Mouse (Mus musculus) G1E (cell line): Measurements from ENCODE around the gene Gucy2e. TPM values are rescaled to one million over a fixed set of nuclear protein-coding genes. Genes with fewer than 3 reads are reported as not detected.

ENCODE experiments used
- ATAC-seq: 2 replicates; pipeline ENCODE4 v1.8.0; 2016; ENCODE audit warnings: mild to moderate bottlenecking; ENCODE audit not compliant: insufficient number of reproducible peaks, poor library complexity, low FRiP score, severe bottlenecking; ENCODE audit errors: extremely low read depth
- DNase-seq: peaks from one replicate; pipeline ENCODE4 v3.0.0; 2012; ENCODE audit warnings: low spot score
- H3K27me3 ChIP-seq: 2 replicates; pipeline ENCODE4 v1.6.1; 2012; ENCODE audit warnings: mild to moderate bottlenecking, low read length, inconsistent platforms; ENCODE audit not compliant: insufficient read depth
- H3K36me3 ChIP-seq: replicated peaks from 2 replicates; pipeline ENCODE3; 2012; ENCODE audit warnings: mild to moderate bottlenecking, inconsistent platforms
- H3K4me1 ChIP-seq: 2 replicates; pipeline ENCODE4 v1.6.1; 2012; ENCODE audit warnings: low read depth, low read length, inconsistent platforms, mixed read lengths; ENCODE audit not compliant: insufficient read depth
- H3K4me3 ChIP-seq: 2 replicates; pipeline ENCODE4 v1.5.1; 2012; ENCODE audit warnings: low read depth, mild to moderate bottlenecking, inconsistent platforms, low read length, moderate library complexity, mixed read lengths
- H3K9me3 ChIP-seq: replicated peaks from 2 replicates; pipeline ENCODE4 v1.6.1; 2012; ENCODE audit warnings: inconsistent platforms
- CTCF ChIP-seq: IDR thresholded peaks from 2 replicates; pipeline ENCODE4 v1.5.1; 2012; ENCODE audit warnings: low read depth, low read length, inconsistent platforms, mixed read lengths
- GATA1 ChIP-seq: IDR thresholded peaks from 2 replicates; pipeline ENCODE4 v1.6.1; 2012; ENCODE audit warnings: borderline replicate concordance, low read length, inconsistent platforms, mixed read lengths
- GATA2 ChIP-seq: IDR thresholded peaks from 2 replicates; pipeline ENCODE4 v1.6.1; 2012; ENCODE audit warnings: low read depth, low read length, inconsistent platforms, borderline replicate concordance
- POLR2AphosphoS5 ChIP-seq: IDR thresholded peaks from 2 replicates; pipeline ENCODE4 v1.6.1; 2012; ENCODE audit warnings: low read depth, low read length, inconsistent platforms; ENCODE audit not compliant: insufficient replicate concordance
- TAL1 ChIP-seq: conservative IDR thresholded peaks from 2 replicates; pipeline ENCODE4 v1.6.1; 2012; ENCODE audit warnings: low read depth, low read length, inconsistent platforms, mixed read lengths
- polyA plus RNA-seq: library from polyadenylated mRNA; stranded (reverse); fragments of >175 nt; gene quantifications from 2 replicates; pipeline ENCODE4 v1.2.3, GENCODE M21; 2012
- total RNA-seq, 2 experiments: library from RNA; stranded (forward) in 1 of 2; stranded (reverse) in 1 of 2; fragments of 200-1000 nt in 1 of 2; fragments of >200 nt in 1 of 2; fragmentation: Nextera tagmentation in 1 of 2; gene quantifications; 2 replicates each; pipeline ENCODE4 v1.2.3; 2014 to 2017

Gucy2e gene
- total and polyA plus RNA-seq, 3 experiments = 0.05 TPM; not detected in 2

GRCm38 (mm10) chr11:69202469-69203230, 34.2 kb downstream of the Gucy2e start:
- DNase-seq (no peak), ATAC-seq (no peak)
- peaks cover 55% of the 10 kb centered on the region for H3K27me3 ChIP-seq
- no peaks in the 10 kb centered on the region for H3K9me3 ChIP-seq
- no peaks in the 10 kb centered on the region for H3K36me3 ChIP-seq
- H3K4me3 ChIP-seq = no peak overlapping the region
- H3K4me1 ChIP-seq = no peaks in the 10 kb centered on the region
- TF ChIP-seq CTCF = no peak
- no peak for TF ChIP-seq GATA2
- TF ChIP-seq TAL1 = no peak
- TF ChIP-seq POLR2AphosphoS5 = no peak
- no peak for TF ChIP-seq GATA1

DNA sequence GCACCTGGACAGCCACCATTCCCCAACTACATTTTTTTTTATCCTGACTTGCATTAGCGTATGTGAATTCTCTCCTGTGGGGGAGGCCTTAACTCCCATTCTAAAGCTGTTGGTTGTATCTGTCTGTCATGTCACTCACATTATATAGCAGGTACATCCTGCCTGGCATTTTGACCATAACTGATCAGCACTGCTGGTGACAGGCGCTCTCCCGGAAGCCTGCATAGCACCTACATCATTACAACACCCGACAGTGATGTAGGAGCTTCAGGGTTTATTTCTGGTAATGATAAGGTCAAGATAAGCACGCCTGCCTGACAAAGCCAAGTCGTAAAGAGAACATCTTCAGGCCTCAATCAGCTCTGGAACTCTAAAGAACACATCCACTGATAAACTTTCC, 36.6 kb downstream of the Gucy2e start:
- Histone ChIP-seq H3K4me3 (no peak overlapping the region), H3K27me3 (peaks cover 58% of the 10 kb centered on the region), H3K9me3 (no peaks in the 10 kb centered on the region), H3K4me1 (no peaks in the 10 kb centered on the region; the same call in 1 of the 2 replicates), H3K36me3 (no peaks in the 10 kb centered on the region)
- ATAC-seq (no peak), DNase-seq (no peak)
- no peak for TF ChIP-seq GATA1
- no peak for TF ChIP-seq GATA2
- no peak for TF ChIP-seq TAL1
- TF ChIP-seq POLR2AphosphoS5 = no peak
- no peak for TF ChIP-seq CTCF

DNA sequence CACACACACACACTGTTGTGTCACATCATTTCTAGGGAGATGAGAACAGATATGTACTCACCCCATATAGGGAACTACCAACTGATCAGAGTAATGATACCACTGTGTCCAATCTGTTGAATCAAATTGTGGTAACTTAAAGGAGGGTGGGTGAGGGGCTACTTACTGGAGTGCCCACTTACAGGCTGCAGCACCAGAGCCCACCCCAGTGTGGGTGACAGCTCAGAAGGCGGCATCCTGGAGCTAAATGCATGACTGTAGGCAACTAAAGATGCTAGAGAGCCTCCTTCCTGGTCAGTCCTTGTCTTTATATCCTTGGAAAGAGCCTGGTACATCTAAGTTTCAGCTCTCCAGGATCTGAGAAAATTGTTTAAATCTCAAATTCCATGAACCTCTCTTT, 37.6 kb downstream of the Gucy2e start:
- Histone ChIP-seq H3K9me3 (no peaks in the 10 kb centered on the region), H3K4me3 (no peak overlapping the region), H3K27me3 (peaks cover 54% of the 10 kb centered on the region), H3K4me1 (no peaks in the 10 kb centered on the region; the same call in 1 of the 2 replicates), H3K36me3 (no peaks in the 10 kb centered on the region)
- ATAC-seq (no peak), DNase-seq (no peak)
- no peak for TF ChIP-seq POLR2AphosphoS5
- TF ChIP-seq CTCF = no peak
- TF ChIP-seq GATA1 = no peak
- TF ChIP-seq GATA2 = no peak
- TF ChIP-seq TAL1 = no peak

DNA sequence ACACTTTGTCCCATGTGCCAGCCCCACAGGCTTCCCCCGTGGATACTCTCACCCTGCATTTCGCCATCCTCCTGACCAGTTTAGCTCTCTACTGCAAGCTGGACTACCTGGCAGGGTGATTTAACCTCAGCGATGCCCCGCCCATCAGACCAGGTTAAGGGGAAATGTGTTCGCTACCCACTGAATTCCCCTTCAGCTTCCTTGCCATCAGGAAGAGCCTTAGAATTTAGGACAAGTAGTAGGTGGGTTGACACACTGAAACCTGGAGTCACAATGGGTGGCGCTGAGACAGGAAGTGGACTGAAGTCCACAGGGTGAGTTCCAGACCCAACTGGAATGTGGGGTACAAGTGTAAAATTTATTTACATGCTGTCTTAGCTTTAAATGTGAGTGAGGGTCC, 39.1 kb downstream of the Gucy2e start, which contains the start of gene Alox8:
Alox8 (minus strand) TSS at position 101 of the 400 bp plus-strand sequence.
- Histone ChIP-seq H3K36me3 (no peaks in the 10 kb centered on the region), H3K4me3 (no peak within 1 kb of the TSS), H3K9me3 (no peaks in the 10 kb centered on the region), H3K4me1 (no peaks in the 10 kb centered on the region; the same call in 1 of the 2 replicates), H3K27me3 (peaks cover 48% of the 10 kb centered on the region)
- TF ChIP-seq CTCF (no peak), GATA2 (no peak), TAL1 (no peak), POLR2AphosphoS5 (no peak), GATA1 (no peak)
- no peak for DNase-seq
- no peak for ATAC-seq

DNA sequence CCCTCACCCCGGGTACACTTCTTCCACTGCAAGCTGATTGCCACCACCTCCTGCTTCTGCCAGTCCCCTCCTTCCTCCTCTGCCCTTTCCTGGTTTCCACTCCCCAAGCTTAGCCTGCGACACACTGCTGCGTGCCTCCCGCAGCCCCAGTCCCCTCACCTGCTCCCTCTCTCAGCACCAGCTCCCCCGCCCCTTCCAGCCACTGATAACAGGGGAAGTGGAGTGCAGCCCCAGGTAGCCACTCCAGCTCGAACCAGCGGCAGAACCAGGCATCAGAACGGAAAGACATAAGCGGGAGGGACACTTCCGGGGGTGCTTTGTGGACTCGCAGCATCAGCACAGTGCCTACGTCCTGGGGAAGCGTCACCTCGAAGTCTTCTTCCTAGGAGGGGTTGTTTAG, 39.6 kb downstream of the Gucy2e start:
- H3K9me3 ChIP-seq = no peaks in the 10 kb centered on the region
- DNase-seq = no peak
- H3K36me3 ChIP-seq = no peaks in the 10 kb centered on the region
- no peak for ATAC-seq
- no peak overlapping the region for H3K4me3 ChIP-seq
- H3K4me1 ChIP-seq = no peaks in the 10 kb centered on the region; the same call in 1 of the 2 replicates
- TF ChIP-seq TAL1 = no peak
- H3K27me3 ChIP-seq = peaks cover 42% of the 10 kb centered on the region

DNA sequence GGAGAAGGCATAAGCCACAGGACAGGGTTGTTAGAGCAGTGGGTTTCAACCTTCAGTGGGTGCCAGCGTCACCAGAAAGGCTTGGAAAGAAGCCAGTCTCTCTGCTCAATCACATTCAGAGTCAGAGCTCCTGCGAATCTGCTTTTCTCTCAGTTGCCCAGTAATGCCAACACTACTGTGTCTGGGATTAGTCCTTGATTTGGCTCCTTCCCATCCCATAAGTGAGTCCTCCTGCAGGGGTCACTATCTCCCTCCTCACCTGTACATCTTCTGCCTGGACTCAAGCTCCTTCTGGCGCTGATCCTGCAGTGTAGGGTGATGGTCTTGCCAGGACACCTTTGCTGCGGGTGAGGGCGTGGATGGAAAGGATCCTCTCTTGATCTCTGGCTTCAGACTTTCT, 40.1 kb downstream of the Gucy2e start:
- H3K4me1 ChIP-seq = no peaks in the 10 kb centered on the region; the same call in 1 of the 2 replicates
- H3K9me3 ChIP-seq = no peaks in the 10 kb centered on the region
- no peak overlapping the region for H3K4me3 ChIP-seq
- no peaks in the 10 kb centered on the region for H3K36me3 ChIP-seq
- ATAC-seq (no peak), DNase-seq (no peak)
- peaks cover 39% of the 10 kb centered on the region for H3K27me3 ChIP-seq
- TF ChIP-seq CTCF (no peak), POLR2AphosphoS5 (no peak), GATA2 (no peak), TAL1 (no peak), GATA1 (no peak)
